In genomic region chr17:82016391-82016790, GRCm38 (mm10) we compare ENCODE assay signal across 21 mouse cellular contexts.
DNase-seq lines count a peak whose midpoint lies in the region; ATAC-seq lines count a peak whose summit lies in the region.
"Had no signal": no experiment of that assay in that cellular context is flagged by ENCODE, and none has a peak within 500 bp of the region (broad histone marks: within the 10 kb centered on the region; RNA-seq: fewer than 3 reads in every experiment).

No protein-coding gene starts in this region.

- peak; percentile 1 for DNase-seq in layer of hippocampus, adult 9-10 months (ENCODE audit: low spot score)
- DNase-seq in layer of hippocampus, postnatal 25 days (ENCODE audit: extremely low spot score in 1 of 2, low spot score in 1 of 2) = no peak
- peak; percentile 9 for DNase-seq in Muller cell, postnatal 12 days (ENCODE audit: inconsistent ontology term)
- no peak for DNase-seq in embryo, embryonic 9.5 days (ENCODE audit: extremely low spot score)
- no peak for DNase-seq in cerebellum, adult 11-12 months
- DNase-seq: adrenal gland, postnatal 10 days; adrenal gland, postnatal 36 days; cerebellum, adult 2 months; cerebellum, adult 9-11 months; cerebellum, postnatal 25 days; embryo, embryonic 11 days; gastrocnemius, postnatal 10 days; heart, adult 18-20 months; heart, postnatal 10 days; heart, postnatal 36 days had no signal

- peak; percentile 100 for ATAC-seq in megakaryocyte progenitor cell, adult 5-6 weeks (replicated peaks; ENCODE audit: poor library complexity)
- ATAC-seq: CD4-positive, CD25-positive, alpha-beta regulatory T cell, adult 4 months; forebrain, embryonic 13.5 days; forebrain, embryonic 16.5 days; hindbrain, embryonic 16.5 days; intestine, embryonic 15.5 days had no signal

Comparison
In these comparisons a context has a peak if more than half of its experiments do, and no peak if none do; other contexts are left out.
1. DNase-seq: peak in layer of hippocampus, adult 9-10 months (single experiment) and Muller cell, postnatal 12 days (single experiment); none in layer of hippocampus, postnatal 25 days (0 of 2), embryo, embryonic 9.5 days (single experiment) and cerebellum, adult 11-12 months (single experiment).